Mouse (Mus musculus) forebrain, embryonic 13.5 days (tissue): ENCODE data around the gene Gm21812. TPM values are rescaled to one million over a fixed set of nuclear protein-coding genes. Genes with fewer than 3 reads are reported as not detected.
"Not testable (repeated sequence)": the region's sequence is repeated elsewhere in the genome, so short reads cannot be mapped to it uniquely, and the experiment has no call there.

ENCODE experiments used
- ATAC-seq: fragments of 200-750 bp; cut with Nextera tagmentation; 2 replicates; pipeline ENCODE4 v1.8.0; 2017
- H3K27ac ChIP-seq: fragments of 300-500 bp; sonication (generic); 2 replicates; pipeline ENCODE4 v1.5.1; 2015; ENCODE audit warnings: inconsistent platforms, mild to moderate bottlenecking, moderate library complexity
- H3K27me3 ChIP-seq: fragments of 300-500 bp; sonication (generic); 2 replicates; pipeline ENCODE4 v1.6.1; 2015; ENCODE audit warnings: mild to moderate bottlenecking, inconsistent platforms
- H3K36me3 ChIP-seq: fragments of 300-500 bp; sonication (generic); 2 replicates; pipeline ENCODE4 v1.6.1; 2015; ENCODE audit warnings: mild to moderate bottlenecking, inconsistent platforms; ENCODE audit not compliant: poor library complexity, severe bottlenecking
- H3K4me1 ChIP-seq: fragments of 300-500 bp; sonication (generic); 2 replicates; pipeline ENCODE4 v1.6.1; 2015; ENCODE audit warnings: inconsistent platforms
- H3K4me2 ChIP-seq: fragments of 300-500 bp; sonication (generic); 2 replicates; pipeline ENCODE4 v1.6.1; 2015; ENCODE audit warnings: inconsistent platforms, mild to moderate bottlenecking, moderate library complexity
- H3K4me3 ChIP-seq: fragments of 300-500 bp; sonication (generic); 2 replicates; pipeline ENCODE4 v1.5.1; 2015; ENCODE audit warnings: mild to moderate bottlenecking, inconsistent platforms
- H3K9ac ChIP-seq: fragments of 300-500 bp; sonication (generic); 2 replicates; pipeline ENCODE4 v1.6.1; 2015; ENCODE audit warnings: mild to moderate bottlenecking, inconsistent platforms
- H3K9me3 ChIP-seq: fragments of 300-500 bp; sonication (generic); replicated peaks from 2 replicates; pipeline ENCODE4 v1.6.1; 2016; ENCODE audit warnings: inconsistent platforms
- WGBS: fragments of 180-500 bp; shearing (Covaris S2); methylation state at CpG from one replicate; pipeline ENCODE4 v1.1.7; 2015; 5-methylcytosine and 5-hydroxymethylcytosine counted together
- polyA plus RNA-seq: library from polyadenylated mRNA; unstranded; fragments of >200 nt; fragmentation: Nextera tagmentation; extraction: Ambion mirVana; gene quantifications from 2 replicates; pipeline ENCODE4 v1.2.1, GENCODE M21; 2015

Gm21812 gene
- not detected in 2 replicates for polyA plus RNA-seq

DNA sequence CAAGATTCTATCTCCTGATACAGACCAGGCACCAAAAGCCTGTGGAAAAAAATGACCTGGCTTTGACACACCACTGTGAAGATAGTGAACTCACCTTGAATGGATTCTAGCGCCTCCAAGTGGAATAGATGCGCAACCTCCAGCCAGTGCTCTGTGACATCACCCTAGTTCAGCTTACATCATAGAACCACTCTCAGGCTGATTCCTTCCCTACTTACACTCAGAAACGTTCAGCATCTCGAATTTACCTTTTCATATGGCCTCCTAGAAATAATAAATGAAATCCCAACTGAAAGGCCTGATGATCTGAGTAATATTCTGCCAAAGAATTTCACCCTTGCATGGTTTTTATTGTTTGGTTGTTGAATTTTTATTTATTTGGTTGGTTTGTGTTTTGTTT, at the start of gene Gm21812:
Gene Gm21812, minus strand, starts transcription at position 101 of the 400 bp plus-strand sequence.
- not testable (repeated sequence) for H3K4me3 ChIP-seq, ATAC-seq, H3K27me3 ChIP-seq, H3K4me1 ChIP-seq, H3K27ac ChIP-seq, H3K9ac ChIP-seq, H3K4me2 ChIP-seq, H3K9me3 ChIP-seq, H3K36me3 ChIP-seq
- no CpG with 5 or more reads among the region's 4 CpGs for WGBS

Other genes starting within 250 kb of the Gm21812 start
- not detected in 2 replicates for gene Gm21292, start 213.3 kb downstream of the Gm21812 start, polyA plus RNA-seq
- gene Gm21721, start 145.0 kb downstream of the Gm21812 start, polyA plus RNA-seq, result not detected in 2 replicates
- gene Gm21874, start 69.0 kb upstream of the Gm21812 start, polyA plus RNA-seq, result not detected in 2 replicates